Mouse (Mus musculus) kidney, postnatal 4 days (tissue): ENCODE results near the gene 9530053A07Rik.
"Not testable (repeated sequence)": the region's sequence is repeated elsewhere in the genome, so short reads cannot be mapped to it uniquely, and the experiment has no call there.

ENCODE experiments used
- DNase-seq, 2 experiments: peaks; one replicate each; pipeline ENCODE4 v3.0.0; 2021; ENCODE audit warnings: mixed read lengths in 2 of 2

9530053A07Rik gene

GRCm38 (mm10) chr7:28129166-28129565 is at the start of gene 9530053A07Rik:
Gene 9530053A07Rik (plus strand): TSS chr7:28129466.
- no peak for DNase-seq

GRCm38 (mm10) chr7:28084215-28084614 is 45.1 kb upstream of the 9530053A07Rik start:
- no peak for DNase-seq

- DNase-seq = no peak
Observed at GRCm38 (mm10) chr7:28086236-28086635, 43.0 kb upstream of the 9530053A07Rik start.

DNA sequence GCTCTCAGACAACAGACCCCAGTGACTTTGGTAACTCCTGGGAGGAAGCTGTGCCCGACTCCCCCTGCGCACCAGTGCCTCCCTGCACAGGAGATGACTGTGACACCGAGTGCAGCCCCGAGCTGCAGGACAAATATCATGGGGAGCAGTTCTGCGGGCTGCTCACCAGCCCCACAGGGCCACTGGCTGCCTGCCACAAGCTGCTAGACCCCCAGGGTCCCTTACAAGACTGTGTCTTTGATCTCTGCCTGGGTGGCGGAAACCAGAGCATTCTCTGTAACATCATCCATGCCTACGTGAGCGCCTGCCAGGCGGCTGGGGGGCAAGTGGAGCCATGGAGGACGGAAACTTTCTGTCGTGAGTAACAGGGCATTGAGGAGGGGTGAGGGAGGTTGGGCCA is 35.7 kb upstream of the 9530053A07Rik start:
- DNase-seq = peak in 1 of 2 experiments; percentile 1

DNA sequence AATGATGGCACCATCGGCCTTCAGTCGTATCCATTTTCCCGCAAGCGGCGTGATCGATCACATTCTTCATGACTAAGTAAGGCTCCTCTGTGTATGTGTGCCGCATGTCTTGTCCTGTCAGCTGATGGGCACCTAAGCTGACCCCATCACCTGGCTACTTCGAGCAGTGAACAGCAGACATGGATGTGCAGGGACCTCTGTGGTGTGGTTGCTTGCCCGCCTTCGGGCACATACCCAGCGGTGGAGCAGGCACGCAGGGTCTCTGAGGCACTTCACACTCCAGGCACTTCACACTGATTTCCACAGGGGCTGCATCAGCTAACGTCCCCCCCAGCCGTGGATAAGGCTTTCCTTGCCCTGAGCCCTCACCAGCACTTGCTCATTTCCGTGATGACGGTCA is 30.2 kb upstream of the 9530053A07Rik start:
- DNase-seq = no peak

DNA sequence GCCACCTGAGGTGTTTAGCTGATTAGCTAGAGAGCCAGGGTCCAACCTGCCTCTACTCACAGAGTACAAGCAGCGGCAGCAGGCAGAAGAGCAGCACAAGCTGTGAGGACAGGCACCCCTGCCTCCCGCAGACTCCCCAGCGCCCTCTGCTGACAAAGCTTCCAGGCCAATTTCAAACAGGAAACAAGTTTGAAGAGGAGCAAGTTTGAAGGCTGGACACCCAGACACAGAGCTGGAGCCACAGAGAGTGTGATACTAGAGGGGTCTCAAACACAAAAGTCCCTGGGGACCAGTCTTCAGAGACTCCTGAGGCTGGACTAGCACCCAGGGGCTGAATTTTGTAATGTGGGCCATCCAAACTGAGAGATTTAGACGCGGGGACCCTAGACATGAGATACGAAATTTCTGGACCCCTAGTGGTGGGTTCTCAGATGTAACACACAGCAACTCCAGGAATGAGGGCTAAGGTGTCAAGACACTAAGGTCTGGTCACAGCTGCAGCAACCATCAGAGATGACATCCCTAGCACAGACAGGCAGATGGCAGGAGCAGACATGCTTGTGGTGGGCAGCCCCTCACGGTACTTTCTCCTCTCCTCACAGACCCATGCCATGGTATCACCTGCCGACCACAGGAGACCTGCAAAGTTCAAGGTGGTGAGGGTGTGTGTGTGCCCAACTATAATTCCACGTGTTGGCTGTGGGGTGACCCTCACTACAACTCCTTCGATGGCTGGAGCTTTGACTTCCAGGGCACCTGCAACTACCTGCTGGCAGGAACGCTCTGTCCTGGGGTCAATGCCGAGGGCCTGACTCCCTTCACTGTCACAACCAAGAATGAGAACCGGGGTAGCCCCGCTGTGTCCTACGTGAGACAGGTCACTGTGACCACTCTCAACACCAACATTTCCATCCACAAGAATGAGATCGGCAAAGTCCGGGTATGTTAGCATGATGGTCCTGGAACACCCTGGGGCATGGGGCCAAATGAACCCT is 28.4 kb upstream of the 9530053A07Rik start:
- DNase-seq = peak; percentile 78

GRCm38 (mm10) chr7:28102936-28103335 is 26.3 kb upstream of the 9530053A07Rik start:
- not testable (repeated sequence) for DNase-seq

DNA sequence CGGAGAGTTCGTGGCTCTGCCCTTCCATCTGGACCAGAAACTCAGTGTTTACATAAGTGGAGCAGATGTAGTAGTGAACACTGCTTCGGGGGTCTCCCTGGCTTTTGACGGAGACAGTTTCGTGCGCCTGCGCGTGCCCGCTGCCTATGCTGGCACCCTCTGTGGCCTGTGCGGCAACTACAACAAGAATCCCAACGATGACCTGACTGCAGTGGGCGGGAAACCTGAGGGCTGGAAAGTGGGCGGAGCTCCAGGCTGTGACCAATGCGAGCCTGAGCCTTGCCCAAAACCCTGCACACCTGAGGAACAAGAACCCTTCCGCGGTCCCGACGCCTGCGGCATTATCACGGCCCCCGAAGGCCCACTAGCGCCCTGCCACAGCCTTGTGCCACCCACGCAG is 24.6 kb upstream of the 9530053A07Rik start:
- peak; percentile 71 to 83 for DNase-seq

DNA sequence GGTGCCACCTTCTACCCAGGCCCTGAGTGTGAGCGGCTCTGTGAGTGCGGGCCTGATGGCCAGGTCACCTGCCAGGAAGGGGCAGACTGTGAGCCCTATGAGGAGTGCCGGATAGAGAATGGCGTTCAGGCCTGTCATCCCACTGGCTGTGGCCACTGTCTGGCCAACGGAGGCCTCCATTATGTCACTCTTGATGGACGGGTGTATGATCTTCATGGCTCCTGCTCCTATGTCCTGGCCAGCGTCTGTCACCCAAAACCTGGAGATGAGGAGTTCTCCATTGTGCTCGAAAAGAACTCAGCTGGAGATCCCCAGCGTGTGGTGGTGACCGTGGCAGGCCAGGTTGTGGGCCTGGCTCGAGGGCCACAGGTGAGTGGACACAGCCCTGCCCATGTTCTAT is 23.0 kb upstream of the 9530053A07Rik start:
- DNase-seq = no peak

- no peak for DNase-seq
Observed at GRCm38 (mm10) chr7:28114648-28115047, 14.6 kb upstream of the 9530053A07Rik start.

DNA sequence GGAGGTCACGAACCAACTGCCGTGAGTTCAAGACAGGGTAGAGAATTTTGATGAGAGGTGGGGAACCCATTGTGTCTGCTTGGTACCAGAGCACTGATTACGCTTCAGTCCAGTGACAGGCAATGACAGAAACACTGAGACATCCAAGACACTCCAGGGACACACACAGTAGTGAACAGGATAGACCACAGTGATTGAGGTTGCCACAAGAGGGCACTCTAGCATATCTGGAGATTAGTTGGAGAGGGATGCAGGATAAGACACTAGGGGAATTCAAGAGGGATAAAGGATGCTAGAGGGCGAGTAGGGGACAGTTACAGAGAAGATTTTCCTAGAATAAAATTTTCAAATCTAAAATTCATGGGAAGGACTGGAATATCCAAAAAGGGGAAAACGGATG is 8.3 kb downstream of the 9530053A07Rik start:
- DNase-seq = peak; percentile 64 to 65

DNA sequence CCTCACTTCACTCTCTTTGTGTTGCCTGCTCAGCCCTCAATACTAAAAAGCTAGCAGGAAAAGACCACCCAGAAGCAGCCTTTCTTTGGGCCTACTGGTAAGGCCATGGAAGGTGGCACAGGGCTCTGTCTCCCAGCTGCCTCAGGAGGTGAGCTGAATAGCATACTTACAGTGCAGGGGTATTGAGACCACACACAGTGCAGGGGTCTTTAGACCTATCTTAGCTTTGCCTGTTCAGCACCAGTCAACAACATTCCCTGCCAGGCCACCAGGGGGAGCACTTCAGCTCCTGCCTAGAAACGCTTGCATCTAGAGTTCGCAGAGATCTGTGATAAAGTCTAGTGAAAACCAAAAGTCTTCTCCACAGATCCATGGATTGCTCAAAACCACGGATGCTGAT is 19.0 kb downstream of the 9530053A07Rik start:
- peak; percentile 85 to 86 for DNase-seq

DNA sequence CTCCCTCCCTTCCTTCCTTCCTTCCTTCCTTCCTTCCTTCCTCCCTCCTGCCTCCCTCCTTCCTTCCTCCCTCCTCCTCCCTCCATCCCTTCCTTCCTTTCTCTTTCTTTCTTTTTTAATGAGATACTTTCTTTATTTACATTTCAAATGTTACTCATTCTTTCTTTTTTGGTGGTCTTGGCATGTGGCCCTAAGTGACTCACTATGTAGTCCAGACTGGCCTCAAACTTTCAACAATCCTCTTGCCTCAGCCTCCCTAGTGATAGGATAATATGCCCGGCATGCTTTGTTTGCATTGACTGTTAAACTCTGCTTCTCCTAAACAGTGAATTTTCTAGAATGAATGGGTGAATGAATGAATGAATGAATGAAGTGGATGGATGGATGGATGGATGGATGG is 20.6 kb downstream of the 9530053A07Rik start:
- DNase-seq = no peak

GRCm38 (mm10) chr7:28151584-28152221 is 22.4 kb downstream of the 9530053A07Rik start:
- peak; percentile 79 to 80 for DNase-seq

DNA sequence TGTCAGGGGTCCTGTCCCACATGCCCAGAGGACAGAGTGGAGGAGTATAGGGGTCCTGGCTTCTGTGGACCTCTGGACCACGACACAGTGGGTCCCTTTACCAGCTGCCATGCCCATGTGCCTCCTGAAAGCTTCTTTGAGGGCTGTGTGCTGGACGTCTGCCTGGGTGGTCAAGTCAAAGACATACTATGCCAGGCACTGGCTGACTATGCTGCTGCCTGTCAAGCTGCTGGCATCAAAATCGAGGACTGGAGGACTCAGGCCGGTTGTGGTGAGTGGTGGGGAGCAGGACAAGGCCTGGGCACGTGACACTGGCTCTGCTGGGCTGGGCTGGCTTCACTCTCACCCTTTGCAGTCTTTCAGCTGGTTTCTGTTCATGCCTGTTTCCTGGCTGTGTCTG is 24.3 kb downstream of the 9530053A07Rik start:
- DNase-seq = not testable (repeated sequence)

DNA sequence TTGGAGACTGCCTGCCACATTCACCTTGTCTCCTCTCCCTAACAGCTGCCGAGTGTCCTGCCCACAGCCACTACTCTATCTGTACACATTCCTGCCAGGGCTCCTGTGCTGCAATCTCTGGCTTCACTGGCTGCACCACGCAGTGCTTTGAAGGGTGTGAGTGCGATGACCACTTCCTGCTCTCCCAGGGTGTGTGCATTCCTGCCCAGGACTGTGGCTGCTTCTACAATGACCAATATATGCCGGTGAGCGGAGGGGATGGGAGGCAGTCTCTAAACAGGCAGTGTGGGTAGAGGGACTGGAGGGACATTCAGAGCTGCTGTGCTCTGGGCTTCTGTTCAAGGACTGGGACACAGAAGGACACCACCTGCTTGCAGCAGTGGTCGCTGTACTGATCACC is 30.0 kb downstream of the 9530053A07Rik start:
- DNase-seq = no peak

DNA sequence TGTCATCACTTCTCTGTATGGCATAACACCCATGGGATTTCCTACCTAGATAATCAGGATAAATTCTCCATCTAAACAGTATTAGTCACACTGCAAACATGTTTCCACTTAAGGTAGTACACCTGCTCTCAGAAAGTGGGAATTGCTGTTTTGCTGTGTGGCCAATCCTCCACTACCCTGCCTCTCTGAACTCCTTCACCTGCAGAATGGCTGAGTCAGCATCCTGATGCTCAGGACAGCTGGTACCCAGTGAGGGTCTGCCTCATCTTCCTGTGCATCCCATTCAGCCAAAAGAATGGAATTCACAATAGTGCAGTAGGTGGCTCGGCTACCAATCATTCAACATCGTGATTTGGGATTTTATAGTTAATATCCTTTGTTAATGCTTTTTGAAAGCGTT is 30.6 kb downstream of the 9530053A07Rik start:
- DNase-seq = no peak

GRCm38 (mm10) chr7:28161163-28161749 is 32.0 kb downstream of the 9530053A07Rik start:
- no peak for DNase-seq

DNA sequence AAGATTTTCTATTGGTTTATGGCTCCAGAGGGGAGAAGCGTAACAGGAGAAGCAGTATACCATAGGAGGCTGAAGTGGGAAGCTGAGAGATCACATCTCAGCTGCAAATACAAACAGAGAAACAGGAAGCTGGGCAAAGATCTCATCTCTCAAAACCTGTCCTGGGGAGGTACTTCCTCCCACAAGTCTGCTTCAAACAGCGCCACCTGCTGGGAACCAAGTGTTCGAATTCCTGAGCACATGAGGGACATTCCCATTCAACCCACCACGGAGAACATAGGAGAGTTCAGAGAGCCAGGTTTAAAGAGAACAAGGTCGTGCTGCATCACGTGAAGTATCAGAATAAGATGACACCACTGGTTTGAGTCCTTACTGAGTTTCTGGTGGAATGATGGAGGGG is 36.1 kb downstream of the 9530053A07Rik start:
- DNase-seq = no peak

GRCm38 (mm10) chr7:28168320-28169115 is 39.3 kb downstream of the 9530053A07Rik start:
- peak; percentile 89 to 92 for DNase-seq

DNA sequence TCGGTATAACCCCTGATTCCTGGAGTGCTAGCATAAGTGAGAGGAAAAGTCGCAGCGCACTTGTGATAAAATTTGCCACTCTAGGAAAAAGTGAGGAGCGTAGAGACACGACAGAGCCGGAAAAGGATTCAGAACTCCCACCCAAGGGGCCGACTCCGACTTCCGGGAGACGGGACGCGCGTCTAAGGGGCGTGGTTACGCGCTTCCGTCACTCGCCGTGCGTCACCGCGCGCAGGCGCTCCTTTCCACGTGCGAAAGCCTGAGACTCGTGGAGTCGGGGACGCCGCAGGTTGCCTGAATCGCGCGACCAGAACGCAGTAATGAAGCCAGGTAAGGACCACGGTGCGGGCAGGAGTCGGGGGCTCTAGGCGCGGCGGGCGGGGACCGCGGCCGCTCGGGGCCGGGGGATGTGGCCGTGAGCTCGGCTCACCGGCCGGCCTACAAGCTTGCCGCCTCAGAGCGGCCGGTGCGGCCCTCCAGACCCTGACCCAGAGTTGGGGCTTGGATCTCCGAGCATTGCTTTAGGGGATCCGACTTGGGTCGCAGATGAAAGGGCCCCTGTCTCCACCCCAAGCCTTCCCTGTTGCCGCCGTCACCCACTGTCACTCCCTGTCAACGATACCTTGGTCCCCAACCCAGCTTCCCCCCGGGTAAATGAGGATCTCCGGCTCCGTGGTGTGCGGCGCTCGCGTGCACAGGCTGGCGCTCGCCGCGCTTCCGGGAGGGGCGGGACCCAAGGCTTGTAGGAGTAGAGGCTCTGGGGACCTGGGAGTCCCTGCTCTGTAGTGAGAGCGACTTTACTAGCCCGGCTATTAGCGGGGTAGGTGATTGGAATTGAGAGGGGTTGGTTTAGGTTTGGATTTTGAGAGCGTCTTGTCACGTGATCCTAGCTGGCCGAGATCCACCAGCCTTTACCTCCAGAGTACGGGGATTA is 40.5 kb downstream of the 9530053A07Rik start, which contains the start of gene Fbl:
Fbl (plus strand) TSS at position 222 of the 934 bp plus-strand sequence.
- peak; percentile 93 to 95 for DNase-seq
